Mouse (Mus musculus) testis, adult 2 months (tissue): Measurements from ENCODE around the gene Sept10.

Experiments
- CTCF ChIP-seq: fragments of 200-500 bp; IDR thresholded peaks from 2 replicates; pipeline ENCODE4 v1.5.1; 2012; ENCODE audit warnings: low read depth, mild to moderate bottlenecking, inconsistent platforms, low read length, moderate library complexity; ENCODE audit not compliant: control insufficient read depth, insufficient read depth, insufficient replicate concordance
- POLR2A ChIP-seq: fragments of 200-500 bp; IDR thresholded peaks from 2 replicates; pipeline ENCODE4 v1.6.1; 2012; ENCODE audit warnings: low read depth, mild to moderate bottlenecking, inconsistent platforms, low read length, moderate library complexity; ENCODE audit not compliant: control insufficient read depth

- TF ChIP-seq CTCF (no peak), POLR2A (no peak)
Observed at GRCm38 (mm10) chr10:59261603-59262002, 40.0 kb upstream of the Sept10 start.
